Mouse (Mus musculus) cerebellum, adult 2 months (tissue): ENCODE data around the gene Maml3.

Experiments used
- CTCF ChIP-seq: fragments of 200-500 bp; IDR thresholded peaks from 2 replicates; pipeline ENCODE4 v1.5.1; 2011; ENCODE audit warnings: low read depth, mild to moderate bottlenecking, control low read depth, low read length, moderate library complexity, borderline replicate concordance; ENCODE audit not compliant: insufficient read depth
- POLR2A ChIP-seq: fragments of 200-500 bp; IDR thresholded peaks from 2 replicates; pipeline ENCODE4 v1.6.1; 2011; ENCODE audit warnings: low read length, control low read depth, borderline replicate concordance; ENCODE audit not compliant: insufficient read depth

DNA sequence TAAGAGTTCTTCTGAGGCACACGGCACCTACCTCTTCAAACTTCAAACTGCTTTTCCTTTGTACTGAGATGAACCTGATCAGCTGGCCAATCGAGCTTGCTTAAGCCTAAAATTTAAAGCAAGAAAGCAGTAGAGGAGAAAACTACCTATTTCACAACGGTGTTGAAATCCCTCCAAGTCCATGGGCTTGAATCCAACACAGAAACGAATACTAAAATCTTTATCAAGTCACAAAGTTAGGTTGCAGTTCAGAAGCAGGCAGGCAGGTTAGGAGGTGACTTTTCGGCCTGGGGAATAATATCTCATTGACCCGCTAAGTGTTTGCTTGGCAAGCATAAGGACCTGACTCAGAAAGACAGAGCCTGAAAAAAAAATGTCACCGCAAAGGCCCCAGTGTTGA is 64.9 kb downstream of the Maml3 start:
- TF ChIP-seq POLR2A (no peak), CTCF (no peak)
